Mouse (Mus musculus) cerebellum, adult (tissue): ENCODE results near the gene Olfr1358.

Experiments
- ATAC-seq: cut with Nextera tagmentation; 2 replicates; pipeline ENCODE4 v1.9.2; 2017; ENCODE audit warnings: mild to moderate bottlenecking, moderate library complexity, mixed read lengths; ENCODE audit not compliant: insufficient number of reproducible peaks, low FRiP score, low TSS enrichment

Gene Olfr1358

DNA sequence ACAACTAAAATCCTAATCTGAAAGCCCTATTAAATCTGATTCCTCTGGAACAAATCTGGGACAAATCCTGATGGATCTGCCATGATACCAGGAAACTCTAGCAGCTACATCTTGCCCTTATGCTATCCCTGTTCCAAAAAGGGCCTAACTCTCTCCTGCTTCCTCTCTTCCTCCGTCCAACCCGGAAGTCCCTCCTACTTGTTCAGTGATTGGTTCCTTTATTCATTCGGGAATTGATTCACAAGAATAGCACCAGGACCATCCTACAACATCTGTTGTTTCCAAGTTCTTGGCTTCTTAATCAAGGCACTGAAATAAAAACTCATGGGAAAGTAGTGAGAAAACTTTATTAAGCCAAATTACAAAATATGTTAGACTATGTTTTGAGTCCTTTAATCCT is 52.0 kb downstream of the Olfr1358 start:
- no peak for ATAC-seq

DNA sequence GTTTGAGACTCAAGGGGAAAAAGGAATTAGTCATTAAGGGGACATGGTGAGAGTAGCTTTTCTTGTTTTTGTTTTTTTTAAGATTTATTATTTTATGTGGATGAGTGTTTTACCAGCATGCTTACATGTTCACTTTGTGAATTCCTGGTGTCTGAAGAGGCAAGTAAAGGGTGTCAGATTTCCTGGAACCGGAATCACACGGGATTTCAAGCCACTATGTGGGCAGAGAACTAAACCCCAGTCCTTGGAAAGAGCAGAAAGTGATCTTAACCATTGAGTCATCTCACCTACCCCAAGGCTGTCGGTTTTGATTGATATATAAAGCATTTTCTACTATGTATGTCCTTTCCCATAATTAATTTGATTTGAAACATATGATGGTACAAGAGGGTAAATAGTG is 52.5 kb downstream of the Olfr1358 start:
- no peak for ATAC-seq
